ENCODE assay signal across 13 mouse cellular contexts in genomic region chr8:83429071-83429524, GRCm38 (mm10). TPM values are rescaled to one million over a fixed set of nuclear protein-coding genes. Genes with fewer than 3 reads are reported as not detected.
DNase-seq lines count a peak whose midpoint lies in the region; ATAC-seq and TF ChIP-seq lines count a peak whose summit lies in the region.
"Had no signal": no experiment of that assay in that cellular context is flagged by ENCODE, and none has a peak within 500 bp of the region (broad histone marks: within the 10 kb centered on the region; RNA-seq: fewer than 3 reads in every experiment).

No protein-coding gene starts in this region.

- 0 out of 2 replicates have a peak overlapping the region, but pooled peaks have one; percentile 2 for H3K4me3 ChIP-seq in ES-Bruce4 (ENCODE audit: low read depth, low read length)
- H3K4me3 ChIP-seq: midbrain, embryonic 12.5 days had no signal

- TF ChIP-seq EP300 in ES-Bruce4 (IDR thresholded peaks at IDR 0.05; ENCODE audit: insufficient read depth, low read depth, low read length) = no peak

- no peak overlapping the region for H3K9ac ChIP-seq in ES-Bruce4 (ENCODE audit: low read depth, poor library complexity, severe bottlenecking)
- H3K9ac ChIP-seq: midbrain, embryonic 12.5 days had no signal

- no peaks in the 10 kb centered on the region for H3K4me1 ChIP-seq in ES-Bruce4 (ENCODE audit: control insufficient read depth, insufficient read depth, low read length)
- H3K4me1 ChIP-seq: midbrain, embryonic 12.5 days had no signal

- no peak overlapping the region for H3K27ac ChIP-seq in ES-Bruce4 (ENCODE audit: insufficient read depth, low read length)
- H3K27ac ChIP-seq: midbrain, embryonic 12.5 days had no signal

- intact Hi-C loops in left cerebral cortex, postnatal 4 days (cut with DNase I) = no loop called here

- peak; percentile 70 for DNase-seq in 416B (ENCODE audit: low read depth)
- DNase-seq in right cerebral cortex, postnatal 10 days (ENCODE audit: low spot score in 2 of 2) = no peak
- no peak for DNase-seq in left cerebral cortex, postnatal 4 days
- DNase-seq: adrenal gland, postnatal 10 days; cerebellum, adult 11-12 months; heart, postnatal 10 days; kidney, adult 9 months; right cerebral cortex, postnatal 14 days had no signal

- peak; percentile 52 for ATAC-seq in granulocyte monocyte progenitor cell, adult 5-6 weeks (replicated peaks; ENCODE audit: poor library complexity, severe bottlenecking)
- ATAC-seq in megakaryocyte progenitor cell, adult 5-6 weeks (replicated peaks; ENCODE audit: poor library complexity) = peak; percentile 95
- ATAC-seq in activated CD4-positive, CD25-positive, alpha-beta regulatory T cell, adult 4 months = no peak

- H3K36me3 ChIP-seq in ES-Bruce4 (ENCODE audit: control insufficient read depth, insufficient read depth, low read length, poor library complexity, severe bottlenecking) = no peaks in the 10 kb centered on the region; the same call in 1 of the 2 replicates

- TF ChIP-seq CTCF in ES-Bruce4 (IDR thresholded peaks at IDR 0.05; ENCODE audit: low read depth, low read length) = no peak

- no peak for TF ChIP-seq POLR2A in ES-Bruce4 (IDR thresholded peaks at IDR 0.05; ENCODE audit: insufficient read depth, low read length)

- H3K27me3 ChIP-seq in ES-Bruce4 (ENCODE audit: control insufficient read depth, insufficient read depth, low read length, poor library complexity, severe bottlenecking) = no peaks in the 10 kb centered on the region
- H3K27me3 ChIP-seq: midbrain, embryonic 12.5 days had no signal

- no peaks in the 10 kb centered on the region for H3K9me3 ChIP-seq in ES-Bruce4 (replicated peaks; ENCODE audit: control insufficient read depth, insufficient read depth, low read length, poor library complexity, severe bottlenecking)
- H3K9me3 ChIP-seq: midbrain, embryonic 12.5 days had no signal

RNA-seq across cellular contexts. Expression of gene Scoc, which starts 29.1 kb away (rescaled TPM):
- 76.3 and 82.9 TPM in 2 replicates for polyA plus RNA-seq in ES-Bruce4 (2011; ENCODE audit: insufficient read depth, insufficient read length, low read depth, missing spikeins)
- 35.8 and 47.8 TPM in 2 replicates for total RNA-seq in granulocyte monocyte progenitor cell, adult 5-6 weeks (2014; fragmentation: Nextera tagmentation)
- total RNA-seq in granulocyte monocyte progenitor cell, adult 5-6 weeks (2017) = 26.2 and 34.8 TPM in 2 replicates
- total RNA-seq in megakaryocyte progenitor cell, adult 5-6 weeks (2015) = 64.4 and 70.9 TPM in 2 replicates
- 27.9 and 43.9 TPM in 2 replicates for total RNA-seq in megakaryocyte progenitor cell, adult 5-6 weeks (2017)
- 100 to 1,000 TPM; 266 to 271 TPM for total RNA-seq in left cerebral cortex, postnatal 4 days (2021)
- polyA plus RNA-seq in activated CD4-positive, CD25-positive, alpha-beta regulatory T cell, adult 4 months (2017; shearing (Covaris generic)) = 10 to 100 TPM; 22.6 to 27.6 TPM

RNA-seq across cellular contexts. Expression of gene Clgn, which starts 39.4 kb away (rescaled TPM):
- polyA plus RNA-seq in ES-Bruce4 (2011; ENCODE audit: insufficient read depth, insufficient read length, low read depth, missing spikeins) = 4.8 and 5.6 TPM in 2 replicates
- not detected in 2 replicates for total RNA-seq in granulocyte monocyte progenitor cell, adult 5-6 weeks (2014; fragmentation: Nextera tagmentation)
- not detected in 2 replicates for total RNA-seq in granulocyte monocyte progenitor cell, adult 5-6 weeks (2017)
- total RNA-seq in megakaryocyte progenitor cell, adult 5-6 weeks (2015) = 0.05 TPM in 1 of 2 replicates, not detected in the other
- total RNA-seq in megakaryocyte progenitor cell, adult 5-6 weeks (2017) = not detected in 2 replicates
- total RNA-seq in left cerebral cortex, postnatal 4 days (2021) = 10 to 100 TPM in 1 of 2 experiments, 1 to 10 TPM in 1; 9.6 to 10.0 TPM
- under 1 TPM in 1 of 2 experiments, not detected in 1; 0.15 TPM for polyA plus RNA-seq in activated CD4-positive, CD25-positive, alpha-beta regulatory T cell, adult 4 months (2017; shearing (Covaris generic))
- total RNA-seq: heart, postnatal 10 days had no signal

Comparison
In these comparisons a context has a peak if more than half of its experiments do, and no peak if none do; other contexts are left out.
1. RNA of gene Clgn, which starts 39.4 kb away (total RNA-seq): 9.6 to 10.0 TPM in left cerebral cortex, postnatal 4 days; 0.05 TPM in megakaryocyte progenitor cell, adult 5-6 weeks and not detected in granulocyte monocyte progenitor cell, adult 5-6 weeks; every median in the first group is over 10 times any median in the second.